Mouse (Mus musculus) kidney, adult 2 months (tissue): Measurements from ENCODE around the gene Rnf126.

ENCODE experiments used
- CTCF ChIP-seq: fragments of 200-500 bp; conservative IDR thresholded peaks from 2 replicates; pipeline ENCODE4 v1.5.1; 2011; ENCODE audit warnings: low read depth, mild to moderate bottlenecking, control low read depth, low read length, moderate library complexity, mixed read lengths; ENCODE audit not compliant: insufficient read depth, insufficient read length
- POLR2A ChIP-seq: fragments of 200-500 bp; IDR thresholded peaks from one replicate; pipeline ENCODE4 v1.6.1; 2011; ENCODE audit warnings: low read depth, low read length, control low read depth

DNA sequence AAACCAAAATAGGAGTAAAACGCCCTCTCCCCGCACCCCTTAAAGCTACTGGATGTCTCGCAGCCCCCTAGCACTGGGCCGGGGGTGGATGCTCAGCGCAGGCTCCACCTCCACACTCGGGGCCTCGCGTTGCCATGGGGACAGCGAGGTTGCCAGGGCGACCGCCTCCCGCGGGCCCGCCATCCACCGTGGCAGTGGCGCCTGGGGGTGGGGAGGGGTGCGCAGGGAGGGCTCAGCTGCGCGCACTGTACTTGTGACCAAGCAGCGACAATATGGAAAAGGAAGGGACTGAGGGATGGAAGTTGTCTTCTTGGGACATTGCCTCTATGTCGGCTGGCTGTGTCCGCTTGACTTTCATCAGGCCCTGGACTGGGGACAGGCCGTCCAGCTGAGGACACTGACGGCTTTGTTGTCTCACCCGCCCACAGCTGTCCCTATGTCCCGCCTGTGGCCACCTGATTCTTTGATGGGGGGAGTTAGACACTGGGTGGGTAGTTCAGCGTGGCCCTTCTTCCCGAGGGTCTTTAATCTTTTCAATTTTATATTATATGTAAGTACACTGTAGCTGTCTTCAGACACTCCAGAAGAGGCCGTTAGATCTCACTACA is 37.1 kb upstream of the Rnf126 start:
- TF ChIP-seq CTCF (no peak), POLR2A (no peak)
